Mouse (Mus musculus): ENCODE data around the gene Fut2.

The Fut2 gene

GRCm38 (mm10) chr7:45598960-45599879 lies 67.0 kb downstream of the Fut2 start:
- DNase-seq (ENCODE audit: low spot score): peak; percentile 88
